Mouse (Mus musculus): ENCODE data around the gene Itln1. TPM values are rescaled to one million over a fixed set of nuclear protein-coding genes. Genes with fewer than 3 reads are reported as not detected.

Itln1 gene
- polyA plus RNA-seq, 1 experiment from 2014 or later = not detected

DNA sequence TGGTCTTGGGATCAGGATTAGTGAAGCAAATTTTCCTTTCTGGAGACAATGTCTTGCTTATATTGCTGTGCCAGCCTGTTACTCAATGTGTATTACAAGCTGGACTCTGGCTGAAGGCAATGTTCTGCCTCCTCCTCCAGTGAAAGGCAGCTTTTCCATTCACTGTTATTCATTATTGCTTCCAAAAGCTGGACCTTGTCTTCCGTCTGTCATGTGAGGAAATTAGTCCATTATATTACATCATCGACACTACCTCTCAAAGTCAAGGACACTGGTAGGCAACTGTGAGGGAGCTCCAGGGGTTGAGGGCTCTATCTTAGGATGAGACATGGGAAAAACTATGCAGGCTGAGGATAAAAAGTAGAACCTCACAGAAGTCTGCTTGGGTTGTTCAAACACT, 21.3 kb upstream of the Itln1 start:
- no peak for ATAC-seq (replicated peaks; ENCODE audit: low FRiP score)
- no peaks in the 10 kb centered on the region for H3K27me3 ChIP-seq
- no peak overlapping the region for H3K9ac ChIP-seq
- no peak overlapping the region for H3K4me2 ChIP-seq
- no peaks in the 10 kb centered on the region for H3K9me3 ChIP-seq (replicated peaks)
- no peak overlapping the region for H3K27ac ChIP-seq
- H3K4me1 ChIP-seq = 0 out of 2 replicates have a peak, but pooled peaks cover 3% of the 10 kb centered on the region
- WGBS = 88% methylated on average over 2 of the region's 2 CpGs
- H3K36me3 ChIP-seq = no peaks in the 10 kb centered on the region
- H3K4me3 ChIP-seq (replicated peaks) = no peak overlapping the region

DNA sequence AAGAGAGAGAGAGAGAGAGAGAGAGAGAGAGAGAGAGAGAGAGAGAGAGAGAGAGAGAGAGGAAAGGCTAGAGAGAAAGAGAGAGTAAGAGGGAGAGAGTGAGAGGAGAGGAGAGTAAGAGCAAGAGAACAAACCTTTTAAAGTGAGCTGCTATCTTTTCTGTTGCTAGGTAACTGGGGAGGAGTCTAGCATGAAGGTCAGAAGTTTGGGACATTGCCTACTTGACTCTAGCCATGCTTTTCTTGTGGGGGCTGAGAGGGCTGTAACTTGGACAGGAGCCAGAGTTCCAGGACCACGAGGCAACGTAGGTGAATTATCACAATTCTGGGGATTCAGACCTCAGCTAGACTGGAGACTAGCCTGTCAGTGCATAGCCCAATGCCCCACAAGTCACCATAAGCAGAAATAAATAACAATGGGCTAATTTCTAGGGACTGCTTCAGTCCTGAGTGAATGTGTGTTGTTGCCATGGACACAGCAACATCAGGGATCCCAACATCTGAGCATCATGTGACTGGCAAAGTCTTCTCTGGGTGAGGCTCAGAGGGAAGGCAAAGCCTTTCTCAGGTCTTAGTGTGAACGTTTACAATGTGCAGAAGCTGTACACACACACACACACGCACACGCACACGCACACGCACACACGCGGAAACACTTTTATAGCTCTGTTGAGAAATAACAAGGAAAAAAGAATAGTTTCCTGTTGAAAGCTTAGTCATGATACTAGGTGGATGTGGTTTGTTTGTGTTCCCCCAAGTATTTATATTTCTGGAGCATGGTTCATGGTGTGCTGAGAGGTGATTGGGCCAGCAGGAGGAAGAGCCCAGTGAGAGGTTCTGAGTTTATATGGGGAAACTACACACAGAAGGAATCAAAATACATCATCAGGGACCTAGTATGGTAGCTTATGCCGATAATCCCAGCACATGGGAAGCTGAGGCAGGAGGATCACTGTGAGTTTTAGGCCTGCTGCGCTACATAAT, 18.6 kb upstream of the Itln1 start:
- no peak overlapping the region for H3K4me2 ChIP-seq
- H3K9ac ChIP-seq = no peak overlapping the region
- 82% methylated on average over 11 of the region's 11 CpGs for WGBS
- H3K4me1 ChIP-seq = 0 out of 2 replicates have a peak, but pooled peaks cover 3% of the 10 kb centered on the region
- no peak overlapping the region for H3K4me3 ChIP-seq (replicated peaks)
- H3K27ac ChIP-seq = no peak overlapping the region
- H3K36me3 ChIP-seq = no peaks in the 10 kb centered on the region
- no peaks in the 10 kb centered on the region for H3K27me3 ChIP-seq
- ATAC-seq (replicated peaks; ENCODE audit: low FRiP score) = no peak
- no peaks in the 10 kb centered on the region for H3K9me3 ChIP-seq (replicated peaks)

GRCm38 (mm10) chr1:171552230-171552629, 17.1 kb upstream of the Itln1 start:
- no peak overlapping the region for H3K4me2 ChIP-seq
- no peak for ATAC-seq (replicated peaks; ENCODE audit: low FRiP score)
- H3K9me3 ChIP-seq (replicated peaks) = no peaks in the 10 kb centered on the region
- no peak overlapping the region for H3K27ac ChIP-seq
- H3K9ac ChIP-seq = no peak overlapping the region
- 0 out of 2 replicates have a peak, but pooled peaks cover 3% of the 10 kb centered on the region for H3K4me1 ChIP-seq
- WGBS = 75% methylated on average over 2 of the region's 2 CpGs
- H3K36me3 ChIP-seq = no peaks in the 10 kb centered on the region
- no peak overlapping the region for H3K4me3 ChIP-seq (replicated peaks)
- no peaks in the 10 kb centered on the region for H3K27me3 ChIP-seq

DNA sequence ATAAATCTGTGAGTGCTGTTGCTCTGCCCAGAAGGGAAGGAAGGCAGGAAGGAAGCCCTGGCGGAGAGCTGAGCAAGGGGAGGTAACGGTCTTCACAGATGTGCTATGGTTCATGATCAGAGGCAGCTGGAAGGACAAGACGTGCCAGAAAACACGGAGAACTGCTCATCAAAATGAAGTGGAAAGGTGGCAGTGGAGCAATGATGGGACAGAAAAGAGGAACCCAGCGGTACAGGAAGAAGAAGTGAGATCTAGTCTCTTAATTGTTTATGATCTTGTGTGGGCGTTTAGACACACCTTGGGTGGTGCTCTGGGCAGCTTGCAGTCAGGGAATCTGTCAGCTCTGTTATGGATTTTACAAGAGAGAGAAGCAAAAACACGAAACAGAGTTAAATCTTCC, 16.2 kb upstream of the Itln1 start:
- no peak for ATAC-seq (replicated peaks; ENCODE audit: low FRiP score)
- H3K9me3 ChIP-seq (replicated peaks) = no peaks in the 10 kb centered on the region
- no peak overlapping the region for H3K4me3 ChIP-seq (replicated peaks)
- no peak overlapping the region for H3K9ac ChIP-seq
- no peak overlapping the region for H3K4me2 ChIP-seq
- H3K4me1 ChIP-seq = 0 out of 2 replicates have a peak, but pooled peaks cover 3% of the 10 kb centered on the region
- H3K27me3 ChIP-seq = no peaks in the 10 kb centered on the region
- WGBS = 63% methylated on average over 7 of the region's 7 CpGs
- no peaks in the 10 kb centered on the region for H3K36me3 ChIP-seq
- H3K27ac ChIP-seq = no peak overlapping the region

- Histone ChIP-seq H3K4me1 (no peaks in the 10 kb centered on the region), H3K9me3 (replicated peaks) (no peaks in the 10 kb centered on the region; the same call in 1 of the 2 replicates), H3K27ac (no peak overlapping the region), H3K27me3 (no peaks in the 10 kb centered on the region), H3K36me3 (no peaks in the 10 kb centered on the region), H3K4me2 (no peak overlapping the region), H3K9ac (no peak overlapping the region), H3K4me3 (replicated peaks) (no peak overlapping the region)
- ATAC-seq (replicated peaks; ENCODE audit: low FRiP score) = no peak
- 73% methylated on average over 1 of the region's 1 CpGs for WGBS
Measured at GRCm38 (mm10) chr1:171540694-171541093, 5.6 kb upstream of the Itln1 start.

GRCm38 (mm10) chr1:171534557-171534956, 537 bp downstream of the Itln1 start:
- no peak overlapping the region for H3K4me3 ChIP-seq (replicated peaks)
- no peak for ATAC-seq (replicated peaks; ENCODE audit: low FRiP score)
- H3K27me3 ChIP-seq = no peaks in the 10 kb centered on the region
- H3K9me3 ChIP-seq (replicated peaks) = no peaks in the 10 kb centered on the region; the same call in 1 of the 2 replicates
- H3K4me2 ChIP-seq = no peak overlapping the region
- H3K4me1 ChIP-seq = no peaks in the 10 kb centered on the region
- H3K36me3 ChIP-seq = no peaks in the 10 kb centered on the region
- H3K9ac ChIP-seq = no peak overlapping the region
- no peak overlapping the region for H3K27ac ChIP-seq

DNA sequence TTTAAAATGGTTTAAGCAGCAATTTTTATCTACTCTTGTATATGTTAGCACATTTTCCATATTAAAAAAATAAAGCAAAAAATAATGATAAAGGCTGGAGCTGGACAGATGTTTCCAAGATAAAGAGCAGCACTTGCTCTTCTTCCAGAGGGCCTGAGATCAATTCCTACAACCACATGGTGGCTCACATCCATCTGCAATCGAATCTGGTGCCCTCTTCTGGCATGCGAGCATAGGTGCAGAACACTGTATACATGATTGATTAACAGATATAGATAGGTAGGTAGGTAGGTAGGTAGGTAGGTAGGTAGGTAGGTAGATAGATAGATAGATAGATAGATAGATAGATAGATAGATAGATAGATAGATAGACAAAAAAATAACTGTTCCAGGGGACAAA, 2.3 kb downstream of the Itln1 start:
- no peaks in the 10 kb centered on the region for H3K27me3 ChIP-seq
- 66% methylated on average over 2 of the region's 2 CpGs for WGBS
- no peak for ATAC-seq (replicated peaks; ENCODE audit: low FRiP score)
- no peaks in the 10 kb centered on the region for H3K9me3 ChIP-seq (replicated peaks)
- no peak overlapping the region for H3K27ac ChIP-seq
- no peaks in the 10 kb centered on the region for H3K4me1 ChIP-seq
- H3K36me3 ChIP-seq = no peaks in the 10 kb centered on the region
- H3K4me3 ChIP-seq (replicated peaks) = no peak overlapping the region
- no peak overlapping the region for H3K4me2 ChIP-seq
- H3K9ac ChIP-seq = no peak overlapping the region

GRCm38 (mm10) chr1:171531367-171531766, 3.7 kb downstream of the Itln1 start:
- Histone ChIP-seq H3K27ac (no peak overlapping the region), H3K9ac (no peak overlapping the region), H3K9me3 (replicated peaks) (no peaks in the 10 kb centered on the region), H3K36me3 (no peaks in the 10 kb centered on the region), H3K4me2 (no peak overlapping the region), H3K4me1 (no peaks in the 10 kb centered on the region), H3K4me3 (replicated peaks) (no peak overlapping the region), H3K27me3 (no peaks in the 10 kb centered on the region)
- ATAC-seq (replicated peaks; ENCODE audit: low FRiP score) = no peak
- WGBS = 94% methylated on average over 4 of the region's 4 CpGs

GRCm38 (mm10) chr1:171515557-171515956, 19.5 kb downstream of the Itln1 start:
- Histone ChIP-seq H3K9me3 (replicated peaks) (no peaks in the 10 kb centered on the region), H3K9ac (no peak overlapping the region), H3K4me2 (no peak overlapping the region), H3K4me1 (no peaks in the 10 kb centered on the region), H3K4me3 (replicated peaks) (no peak overlapping the region), H3K27me3 (no peaks in the 10 kb centered on the region), H3K27ac (no peak overlapping the region), H3K36me3 (no peaks in the 10 kb centered on the region)
- WGBS = 93% methylated on average over 4 of the region's 4 CpGs
- no peak for ATAC-seq (replicated peaks; ENCODE audit: low FRiP score)

DNA sequence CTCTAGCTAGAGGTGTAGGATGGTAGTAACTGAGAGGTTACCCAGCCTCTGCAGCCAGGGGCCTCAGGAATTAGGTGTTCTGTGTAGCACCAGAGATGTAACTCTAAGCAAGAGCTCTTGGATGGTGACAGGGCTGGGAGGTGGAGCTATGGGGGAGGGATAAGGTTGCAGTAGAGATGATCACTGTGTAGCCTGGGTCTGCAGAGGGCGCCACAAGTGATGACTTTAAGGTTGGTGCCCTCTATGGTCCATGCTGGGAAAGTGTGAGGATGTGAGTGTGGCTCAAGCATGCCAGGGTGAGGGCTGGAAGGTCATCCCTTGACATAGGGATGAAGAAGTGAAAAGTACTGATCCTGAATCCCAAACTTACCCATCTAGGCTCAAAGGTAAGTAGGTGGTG, 20.1 kb downstream of the Itln1 start:
- Histone ChIP-seq H3K4me1 (no peaks in the 10 kb centered on the region), H3K27me3 (no peaks in the 10 kb centered on the region), H3K27ac (no peak overlapping the region), H3K36me3 (no peaks in the 10 kb centered on the region), H3K9ac (no peak overlapping the region), H3K9me3 (replicated peaks) (no peaks in the 10 kb centered on the region), H3K4me3 (replicated peaks) (no peak overlapping the region), H3K4me2 (no peak overlapping the region)
- no peak for ATAC-seq (replicated peaks; ENCODE audit: low FRiP score)
- WGBS = 29% methylated on average over 1 of the region's 1 CpGs

DNA sequence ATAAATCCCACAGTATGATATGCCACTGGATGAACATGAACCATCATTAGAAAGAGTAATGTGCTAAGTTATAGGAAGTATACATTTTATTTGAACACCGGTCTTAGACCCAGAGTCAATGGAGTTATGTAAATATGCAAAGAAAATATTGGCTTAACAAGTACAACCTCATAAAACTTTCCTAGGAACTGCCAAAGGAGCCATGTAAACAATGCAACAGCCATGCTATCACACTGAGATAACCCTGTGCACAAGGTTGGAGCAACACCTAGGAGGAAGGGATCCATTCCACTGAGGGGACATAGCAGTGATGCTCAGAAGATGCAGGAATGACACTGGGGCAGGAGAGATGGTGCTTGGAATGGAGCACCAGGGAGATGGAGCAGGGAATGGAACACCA, 21.3 kb downstream of the Itln1 start:
- WGBS = 69% methylated on average over 1 of the region's 1 CpGs
- H3K27me3 ChIP-seq = no peaks in the 10 kb centered on the region
- no peaks in the 10 kb centered on the region for H3K4me1 ChIP-seq
- H3K4me2 ChIP-seq = no peak overlapping the region
- H3K9me3 ChIP-seq (replicated peaks) = no peaks in the 10 kb centered on the region
- H3K4me3 ChIP-seq (replicated peaks) = no peak overlapping the region
- no peak overlapping the region for H3K9ac ChIP-seq
- no peak for ATAC-seq (replicated peaks; ENCODE audit: low FRiP score)
- no peak overlapping the region for H3K27ac ChIP-seq
- no peaks in the 10 kb centered on the region for H3K36me3 ChIP-seq

- no peak overlapping the region for H3K9ac ChIP-seq
- no peaks in the 10 kb centered on the region for H3K9me3 ChIP-seq (replicated peaks)
- H3K4me2 ChIP-seq = no peak overlapping the region
- H3K4me1 ChIP-seq = no peaks in the 10 kb centered on the region
- H3K36me3 ChIP-seq = no peaks in the 10 kb centered on the region
- no peak overlapping the region for H3K4me3 ChIP-seq (replicated peaks)
- no peak for ATAC-seq (replicated peaks; ENCODE audit: low FRiP score)
- 85% methylated on average over 2 of the region's 2 CpGs for WGBS
- H3K27me3 ChIP-seq = no peaks in the 10 kb centered on the region
- no peak overlapping the region for H3K27ac ChIP-seq
Measured at GRCm38 (mm10) chr1:171513234-171513633, 21.9 kb downstream of the Itln1 start.

Measured in kidney, embryonic 15.5 days (tissue).